Mouse (Mus musculus): ENCODE measurements around the gene Vmn1r55.
A peak's percentile ranks its signal among the peaks of the same experiment; 100 is the strongest.
"Not testable (repeated sequence)": the region's sequence is repeated elsewhere in the genome, so short reads cannot be mapped to it uniquely, and the experiment has no call there.

Gene Vmn1r55

GRCm38 (mm10) chr7:5081241-5081640 lies 68.2 kb downstream of the Vmn1r55 start:
- DNase-seq (ENCODE audit: low spot score in 2 of 2), result no peak

- no peak for DNase-seq (ENCODE audit: low spot score in 2 of 2)
These were observed 68.7 kb downstream of the Vmn1r55 start for GRCm38 (mm10) chr7:5080815-5081214.

- peak; percentile 88 to 93 for DNase-seq (ENCODE audit: low spot score in 2 of 2)
These were observed 69.3 kb downstream of the Vmn1r55 start, which contains the start of gene Epn1 for GRCm38 (mm10) chr7:5080010-5080751. Gene Epn1 (plus strand): TSS chr7:5080235.

GRCm38 (mm10) chr7:5079365-5080009 lies 70.0 kb downstream of the Vmn1r55 start:
- DNase-seq (ENCODE audit: low spot score in 2 of 2), result not testable (repeated sequence)

Data from urinary bladder, adult 18-20 months (tissue).